Mouse (Mus musculus) kidney, adult 2 months (tissue): ENCODE data around the gene Olfr1461.

Source experiments
- CTCF ChIP-seq: fragments of 200-500 bp; conservative IDR thresholded peaks from 2 replicates; pipeline ENCODE4 v1.5.1; 2011; ENCODE audit warnings: low read depth, mild to moderate bottlenecking, control low read depth, low read length, moderate library complexity, mixed read lengths; ENCODE audit not compliant: insufficient read depth, insufficient read length
- POLR2A ChIP-seq: fragments of 200-500 bp; IDR thresholded peaks from one replicate; pipeline ENCODE4 v1.6.1; 2011; ENCODE audit warnings: low read depth, low read length, control low read depth

DNA sequence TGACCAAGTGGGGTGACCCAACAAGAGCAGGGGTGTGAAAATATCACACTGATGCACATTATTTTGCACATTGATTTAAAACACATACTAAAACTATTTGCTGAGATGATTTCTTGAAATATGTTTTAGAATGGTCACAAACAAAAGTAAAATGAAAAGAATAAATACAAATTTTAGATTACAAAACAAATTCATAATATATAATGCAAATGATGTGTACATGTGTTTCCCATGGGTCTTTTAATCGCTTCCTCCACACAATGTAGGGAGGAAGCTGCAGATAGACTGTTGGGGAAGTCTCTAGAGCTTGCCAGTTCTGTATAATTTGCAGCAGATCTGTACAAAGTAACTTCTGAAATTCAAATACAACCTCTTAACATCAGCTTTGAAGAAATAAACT, at the start of gene Olfr1461:
- TF ChIP-seq CTCF, result no peak
- no peak for TF ChIP-seq POLR2A
